Mouse (Mus musculus) T-helper 2 cell (primary cell): Measurements from ENCODE around the gene Spg20.

ENCODE experiments used
- in situ Hi-C: fragments of 300-600 bp; cut with MboI, MseI; formaldehyde crosslinking; loops from one replicate; pipeline ENCODE4 v1.15.1; 2025; ENCODE audit warnings: high pct_unique_total_duplicates

Gene Spg20

GRCm38 (mm10) chr3:55097186-55097585 is 14.7 kb upstream of the Spg20 start:
- in situ Hi-C loops: no loop called here

DNA sequence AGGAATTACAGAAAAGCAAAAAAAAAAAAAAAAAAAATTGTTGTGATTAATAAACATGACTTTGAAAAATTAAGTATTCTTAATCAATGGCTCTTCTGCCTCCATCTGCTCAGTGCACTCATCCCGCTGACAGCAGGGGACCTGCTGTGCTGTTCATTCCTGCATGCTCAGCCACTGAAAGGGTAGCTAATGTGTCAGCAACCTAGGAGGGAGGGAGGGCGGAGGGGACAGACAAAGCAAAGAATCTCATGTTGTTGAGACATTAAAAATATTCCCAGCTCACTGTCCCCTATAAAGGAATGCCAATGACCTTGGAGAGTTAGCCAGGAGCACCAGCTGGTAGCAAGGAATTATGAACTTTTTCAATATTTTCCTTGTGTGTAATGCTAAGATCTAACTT is 13.9 kb upstream of the Spg20 start:
- in situ Hi-C loops: no loop called here

DNA sequence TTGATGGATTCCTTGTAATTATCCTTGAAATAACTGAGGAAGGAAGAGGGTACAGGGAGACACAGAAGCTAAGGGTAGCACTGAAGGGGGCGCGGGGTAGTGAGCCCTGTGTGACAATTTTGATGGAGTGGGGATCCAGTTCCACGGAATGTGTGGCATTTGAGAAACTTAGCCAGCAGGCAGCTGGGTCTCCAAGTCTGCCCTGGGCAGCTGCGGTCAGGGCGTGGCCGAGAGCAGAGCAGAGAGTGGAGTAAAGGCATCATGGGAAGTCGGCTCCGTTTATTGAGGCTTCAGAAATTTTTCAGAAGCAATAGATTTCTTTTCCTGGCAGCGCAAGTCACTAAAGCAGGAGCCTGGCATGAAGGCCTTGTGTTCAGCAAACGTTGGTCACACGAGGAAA is 12.9 kb upstream of the Spg20 start:
- in situ Hi-C loops: no loop called here

DNA sequence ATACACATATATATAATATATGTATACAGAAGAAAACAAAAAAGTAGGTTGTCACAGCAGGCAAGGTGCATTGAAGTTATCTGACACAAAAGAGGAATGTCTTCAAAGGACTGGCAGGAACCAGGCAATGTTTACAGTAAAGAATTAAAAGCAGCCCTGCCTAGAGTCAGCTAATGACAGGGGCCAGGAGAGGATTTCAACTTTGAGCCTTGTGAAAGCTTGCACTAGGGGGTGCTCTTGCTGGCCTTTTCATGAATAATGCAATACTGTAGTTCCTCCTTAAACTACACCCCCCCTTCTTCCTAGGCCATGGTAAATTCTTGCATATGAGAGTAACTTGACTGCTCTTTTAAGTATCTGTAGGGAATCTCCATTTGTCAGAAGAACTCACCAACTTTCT is 10.8 kb upstream of the Spg20 start:
- in situ Hi-C loops: no loop called here

DNA sequence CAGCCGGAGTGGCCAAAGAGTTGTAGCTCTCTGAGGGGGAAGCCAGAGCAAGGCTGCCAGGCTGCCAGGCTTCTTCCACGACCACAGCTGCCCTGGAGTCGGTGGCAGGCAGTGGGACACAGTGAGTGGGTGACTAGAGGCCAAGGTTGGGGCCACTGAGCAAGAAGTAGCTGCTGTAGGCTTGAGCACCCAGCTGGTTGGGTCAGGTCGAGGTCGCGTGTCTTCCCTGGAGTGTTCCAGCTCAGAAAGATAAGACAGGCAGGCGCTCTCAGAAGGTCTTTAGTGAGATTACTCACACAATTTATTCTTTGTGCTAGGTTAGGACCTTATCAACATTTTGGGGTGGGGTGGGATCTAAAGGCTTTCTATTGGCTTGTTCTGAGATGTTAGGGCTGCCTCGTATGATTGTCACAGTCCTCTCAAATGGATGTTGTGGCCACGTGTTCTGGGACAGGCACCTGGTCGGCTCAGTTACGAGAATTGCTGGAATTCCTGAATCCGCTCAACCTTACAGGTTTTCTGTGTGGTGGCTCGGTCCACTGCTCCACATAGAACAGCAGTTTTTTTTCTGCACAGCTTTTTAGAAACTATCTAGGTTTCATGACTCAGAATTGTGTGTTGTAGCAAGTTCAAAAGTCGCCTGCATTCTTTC is 6.4 kb upstream of the Spg20 start:
- in situ Hi-C loops: no loop called here

DNA sequence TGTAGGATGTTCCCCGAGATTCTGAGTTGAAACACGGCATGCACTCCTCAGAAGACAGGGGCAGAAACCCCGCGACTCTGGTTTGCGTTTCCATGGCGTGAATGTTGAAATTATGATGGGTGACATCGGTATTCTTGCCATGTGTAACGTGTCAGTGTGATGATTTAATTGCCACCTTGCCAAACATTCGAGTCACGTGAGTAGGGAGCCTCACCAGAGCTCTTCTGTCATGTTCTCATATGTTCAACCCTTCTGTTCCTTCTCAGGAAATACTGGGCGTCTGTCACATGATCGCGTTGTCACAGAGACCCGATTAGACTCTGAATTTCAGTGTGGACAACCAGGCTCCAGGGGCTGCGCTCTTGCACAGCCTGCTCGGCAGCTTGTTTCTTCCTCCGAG is 5.9 kb upstream of the Spg20 start:
- in situ Hi-C loops: no loop called here

GRCm38 (mm10) chr3:55109097-55109496 is 2.8 kb upstream of the Spg20 start:
- in situ Hi-C loops: no loop called here

- in situ Hi-C loops: no loop called here
Observed at GRCm38 (mm10) chr3:55112710-55113415, 955 bp downstream of the Spg20 start.

DNA sequence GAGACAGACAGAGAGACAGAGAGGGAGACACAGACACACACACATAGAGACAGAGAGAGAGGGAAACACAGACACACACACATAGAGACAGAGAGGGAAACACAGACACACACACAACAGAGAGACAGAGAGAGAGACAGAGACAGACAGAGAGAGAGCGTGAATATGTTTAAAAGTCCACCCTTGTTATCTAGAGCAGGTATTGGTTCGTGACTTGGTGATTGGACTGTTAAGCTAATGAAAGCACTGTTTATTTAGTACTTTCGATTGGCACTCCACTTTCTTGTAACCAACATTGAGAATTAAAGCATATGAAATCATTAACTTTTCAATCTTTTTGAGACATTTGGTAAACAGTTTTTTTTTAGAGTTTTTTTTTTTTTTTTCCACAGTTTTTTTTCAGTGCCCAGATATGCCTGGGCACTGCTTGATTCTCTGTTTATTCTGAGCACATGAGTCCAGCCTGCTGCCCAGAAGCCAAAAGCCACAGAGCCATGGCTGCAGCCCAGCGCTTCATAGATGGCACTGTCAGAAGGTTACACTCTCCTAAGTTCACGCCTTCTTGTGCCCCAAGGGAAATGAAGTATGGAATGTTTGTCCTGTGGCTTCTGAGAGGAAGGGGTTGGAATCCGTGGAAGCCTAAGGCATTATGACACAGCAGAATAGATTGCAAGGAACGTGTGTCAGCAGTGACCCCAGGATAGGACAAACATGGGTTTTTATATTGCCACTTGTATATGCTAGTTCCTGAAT is 2.6 kb downstream of the Spg20 start:
- in situ Hi-C loops: no loop called here

DNA sequence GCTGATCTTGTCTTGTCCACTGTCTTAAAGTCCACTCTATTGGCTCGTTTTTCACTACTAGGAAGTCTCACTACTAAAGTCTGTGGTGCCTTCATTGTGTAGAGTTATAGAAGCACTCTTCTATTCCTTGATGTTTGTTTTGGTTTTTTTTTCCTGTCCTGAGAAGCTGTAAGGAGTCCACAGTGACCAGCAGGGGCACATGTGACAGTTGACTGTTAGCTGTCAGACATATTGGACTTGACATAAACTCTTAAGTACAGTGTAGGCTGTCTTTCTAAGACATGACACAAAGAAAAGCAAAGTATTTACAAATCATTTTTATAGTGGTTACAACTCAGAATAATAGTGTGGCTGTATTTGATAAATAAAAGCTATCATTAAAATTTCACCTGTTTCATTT is 3.2 kb downstream of the Spg20 start:
- in situ Hi-C loops: no loop called here

- in situ Hi-C loops: no loop called here
Observed at GRCm38 (mm10) chr3:55115989-55116388, 4.1 kb downstream of the Spg20 start.

- in situ Hi-C loops: no loop called here
Observed at GRCm38 (mm10) chr3:55119275-55119898, 7.5 kb downstream of the Spg20 start.

DNA sequence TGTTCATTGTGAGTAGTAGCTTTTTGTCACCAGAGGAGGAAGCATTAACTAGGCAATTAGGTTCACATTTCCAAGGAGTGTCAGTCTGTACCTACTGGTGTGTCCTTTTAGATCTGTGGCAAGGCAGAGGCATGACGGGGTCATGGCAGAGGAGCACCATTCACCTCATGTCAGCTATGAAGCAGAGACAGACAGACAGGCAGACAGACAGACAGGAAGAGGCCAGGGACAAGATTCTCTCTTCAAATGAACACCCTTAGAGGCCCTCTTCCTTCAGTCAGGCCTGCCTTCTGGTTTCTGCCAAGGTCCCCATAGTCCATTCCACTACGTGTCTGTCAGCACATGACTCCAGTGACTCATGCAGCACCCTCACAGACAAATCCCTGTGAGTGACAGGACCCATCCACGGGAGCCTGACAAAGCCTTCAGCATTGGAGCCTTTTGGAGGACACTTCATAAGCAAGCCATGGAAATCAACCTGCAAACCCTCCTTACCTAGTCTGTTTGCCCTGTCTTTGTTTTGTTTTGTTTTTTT is 10.5 kb downstream of the Spg20 start:
- in situ Hi-C loops: no loop called here

- in situ Hi-C loops: no loop called here
Observed at GRCm38 (mm10) chr3:55123064-55123463, 11.2 kb downstream of the Spg20 start.

DNA sequence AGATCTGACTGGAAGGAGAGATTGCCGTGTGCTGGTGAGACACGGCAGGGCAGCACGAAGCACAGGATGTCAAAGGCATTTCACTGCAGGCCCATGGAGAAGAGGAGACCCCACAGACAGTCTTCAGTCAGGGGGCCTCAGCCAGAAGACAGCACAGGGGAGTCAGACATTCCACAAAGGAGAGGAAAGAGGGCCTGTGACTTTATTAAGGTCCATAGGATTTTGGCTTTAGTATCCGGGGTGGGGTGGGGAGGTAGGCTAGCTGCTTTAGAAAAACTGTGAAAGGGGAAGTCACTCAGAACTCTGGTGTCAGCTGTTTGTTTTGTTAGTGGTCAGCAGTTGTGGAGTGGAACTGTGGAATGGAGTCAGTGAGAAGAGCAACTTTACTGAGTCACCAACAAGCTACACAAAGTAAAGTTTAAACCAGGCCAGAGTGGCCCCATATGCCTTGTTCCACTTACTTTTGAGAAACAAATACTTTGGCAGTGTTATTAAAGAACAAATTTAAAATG is 17.3 kb downstream of the Spg20 start:
- in situ Hi-C loops: no loop called here

- in situ Hi-C loops: no loop called here
Observed at GRCm38 (mm10) chr3:55131576-55132233, 19.8 kb downstream of the Spg20 start.

- in situ Hi-C loops: no loop called here
Observed at GRCm38 (mm10) chr3:55137039-55137438, 25.1 kb downstream of the Spg20 start, which contains the start of gene Ccdc169. Ccdc169 (plus strand) TSS chr3:55137339.

DNA sequence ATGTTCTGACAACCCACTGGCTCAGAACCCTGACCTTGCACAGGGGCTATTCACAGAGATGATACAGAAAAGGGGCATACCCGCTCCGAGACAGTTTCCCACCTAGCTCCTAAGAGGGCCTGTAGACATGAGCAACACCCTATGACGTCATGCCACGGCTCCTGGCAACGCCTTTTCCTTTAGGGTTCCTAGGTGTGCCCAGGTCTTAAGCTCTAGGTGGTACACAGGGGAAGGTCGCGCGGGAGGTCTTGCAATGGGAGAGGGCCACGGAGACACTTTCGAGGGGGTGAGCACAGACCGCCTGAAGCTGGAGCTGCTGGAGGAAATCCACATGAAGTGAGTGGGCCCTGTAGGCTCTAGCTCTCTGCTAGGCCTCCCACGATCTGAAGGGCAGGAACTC is 27.9 kb downstream of the Spg20 start:
- in situ Hi-C loops: loop anchor here (10.0 kb wide), 1 partner anchor 1515 kb away; no protein-coding TSS in a partner anchor

GRCm38 (mm10) chr3:55141401-55141800 is 29.5 kb downstream of the Spg20 start:
- in situ Hi-C loops: loop anchor here (10.0 kb wide), 1 partner anchor 1517 kb away; no protein-coding TSS in a partner anchor

DNA sequence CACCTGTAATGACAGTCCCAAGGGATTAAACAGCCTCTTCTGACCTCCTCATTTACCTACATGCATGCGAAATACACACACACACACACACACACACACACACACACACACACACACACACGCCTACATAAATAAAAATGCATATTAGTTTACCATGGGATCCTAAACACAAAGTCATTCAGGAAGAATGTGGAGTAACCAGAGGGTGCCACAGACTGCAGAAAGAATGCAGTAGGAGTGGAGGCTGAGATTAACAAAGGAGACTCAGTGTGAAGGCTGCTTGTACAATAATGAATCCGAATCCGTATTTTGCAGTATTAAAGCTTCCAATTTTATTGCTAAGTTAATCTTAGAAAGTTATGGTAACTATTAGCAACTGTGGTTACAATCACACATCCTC is 33.0 kb downstream of the Spg20 start:
- in situ Hi-C loops: loop anchor here (10.0 kb wide), 1 partner anchor 1520 kb away; no protein-coding TSS in a partner anchor

GRCm38 (mm10) chr3:55146441-55146840 is 34.5 kb downstream of the Spg20 start:
- in situ Hi-C loops: loop anchor here (10.0 kb wide), 1 partner anchor 1522 kb away; no protein-coding TSS in a partner anchor
